Mouse (Mus musculus) B cell, adult 2 months (primary cell): ENCODE results near the gene Tmem132d.

ENCODE experiments used
- DNase-seq, 2 experiments: peaks; one replicate each; pipeline ENCODE4 v3.0.0; 2022

The Tmem132d gene

GRCm38 (mm10) chr5:127918376-127918775 is 514.5 kb downstream of the Tmem132d start:
- no peak for DNase-seq

GRCm38 (mm10) chr5:127914157-127914556 is 518.7 kb downstream of the Tmem132d start:
- no peak for DNase-seq

GRCm38 (mm10) chr5:127911603-127912002 is 521.3 kb downstream of the Tmem132d start:
- no peak for DNase-seq

- no peak for DNase-seq
Measured at GRCm38 (mm10) chr5:127910356-127910755, 522.5 kb downstream of the Tmem132d start.

GRCm38 (mm10) chr5:127895176-127895575 is 537.7 kb downstream of the Tmem132d start:
- no peak for DNase-seq

- no peak for DNase-seq
Measured at GRCm38 (mm10) chr5:127885566-127886505, 547.0 kb downstream of the Tmem132d start.

GRCm38 (mm10) chr5:127883021-127883420 is 549.9 kb downstream of the Tmem132d start:
- DNase-seq, result no peak

- no peak for DNase-seq
Measured at GRCm38 (mm10) chr5:127874461-127874860, 558.4 kb downstream of the Tmem132d start.

GRCm38 (mm10) chr5:127865157-127865556 is 567.7 kb downstream of the Tmem132d start:
- no peak for DNase-seq

- no peak for DNase-seq
Measured at GRCm38 (mm10) chr5:127859719-127860118, 573.2 kb downstream of the Tmem132d start.

- no peak for DNase-seq
Measured at GRCm38 (mm10) chr5:127852305-127852704, 580.6 kb downstream of the Tmem132d start.

GRCm38 (mm10) chr5:127831791-127832190 is 601.1 kb downstream of the Tmem132d start:
- DNase-seq, result no peak

- DNase-seq, result no peak
Measured at GRCm38 (mm10) chr5:127830831-127831230, 602.0 kb downstream of the Tmem132d start.

- DNase-seq, result no peak
Measured at GRCm38 (mm10) chr5:127828756-127829155, 604.1 kb downstream of the Tmem132d start.

- no peak for DNase-seq
Measured at GRCm38 (mm10) chr5:127821960-127822359, 610.9 kb downstream of the Tmem132d start.

GRCm38 (mm10) chr5:127815292-127815691 is 617.6 kb downstream of the Tmem132d start:
- DNase-seq, result no peak

- no peak for DNase-seq
Measured at GRCm38 (mm10) chr5:127807419-127807818, 625.5 kb downstream of the Tmem132d start.

- no peak for DNase-seq
Measured at GRCm38 (mm10) chr5:127806850-127807249, 626.0 kb downstream of the Tmem132d start.

- no peak for DNase-seq
Measured at GRCm38 (mm10) chr5:127800907-127801306, 632.0 kb downstream of the Tmem132d start.

GRCm38 (mm10) chr5:127781221-127781620 is 651.7 kb downstream of the Tmem132d start:
- no peak for DNase-seq

- no peak for DNase-seq
Measured at GRCm38 (mm10) chr5:127775749-127776148, 657.1 kb downstream of the Tmem132d start.

- no peak for DNase-seq
Measured at GRCm38 (mm10) chr5:127758576-127758975, 674.3 kb downstream of the Tmem132d start.

GRCm38 (mm10) chr5:127756671-127757423 is 676.0 kb downstream of the Tmem132d start:
- no peak for DNase-seq

- DNase-seq, result no peak
Measured at GRCm38 (mm10) chr5:127756011-127756410, 676.9 kb downstream of the Tmem132d start.
